ENCODE assay signal across 9 mouse cellular contexts in genomic region chr3:146521652-146522020, GRCm38 (mm10). TPM values are rescaled to one million over a fixed set of nuclear protein-coding genes. Genes with fewer than 3 reads are reported as not detected.
DNase-seq lines count a peak whose midpoint lies in the region; ATAC-seq and TF ChIP-seq lines count a peak whose summit lies in the region.
"Had no signal": no experiment of that assay in that cellular context is flagged by ENCODE, and none has a peak within 500 bp of the region (broad histone marks: within the 10 kb centered on the region; RNA-seq: fewer than 3 reads in every experiment).

No protein-coding gene starts in this region.

- H3K9me3 ChIP-seq in heart, embryonic 13.5 days, result no peaks in the 10 kb centered on the region
- no peaks in the 10 kb centered on the region for H3K9me3 ChIP-seq in ES-Bruce4 (replicated peaks; ENCODE audit: control insufficient read depth, insufficient read depth, low read length, poor library complexity, severe bottlenecking)
- no peaks in the 10 kb centered on the region for H3K9me3 ChIP-seq in forebrain, embryonic 13.5 days (replicated peaks)
- H3K9me3 ChIP-seq in liver, embryonic 15.5 days (replicated peaks), result no peaks in the 10 kb centered on the region

- peaks cover 22% of the 10 kb centered on the region for H3K36me3 ChIP-seq in heart, embryonic 13.5 days
- peaks cover 12% of the 10 kb centered on the region for H3K36me3 ChIP-seq in ES-Bruce4 (ENCODE audit: control insufficient read depth, insufficient read depth, low read length, poor library complexity, severe bottlenecking)
- peaks cover 21% of the 10 kb centered on the region for H3K36me3 ChIP-seq in forebrain, embryonic 13.5 days (ENCODE audit: poor library complexity, severe bottlenecking)
- peaks cover 21% of the 10 kb centered on the region for H3K36me3 ChIP-seq in liver, embryonic 15.5 days (replicated peaks)

- no peaks in the 10 kb centered on the region for H3K27me3 ChIP-seq in heart, embryonic 13.5 days (replicated peaks)
- H3K27me3 ChIP-seq in ES-Bruce4 (ENCODE audit: control insufficient read depth, insufficient read depth, low read length, poor library complexity, severe bottlenecking), result no peaks in the 10 kb centered on the region
- H3K27me3 ChIP-seq in forebrain, embryonic 13.5 days, result no peaks in the 10 kb centered on the region
- H3K27me3 ChIP-seq in liver, embryonic 15.5 days, result peaks cover 8% of the 10 kb centered on the region
- H3K27me3 ChIP-seq: Patski had no signal

- ATAC-seq in heart, embryonic 13.5 days (ENCODE audit: extremely low read depth, insufficient number of reproducible peaks, low FRiP score, low TSS enrichment), result no peak
- peak; percentile 29 for ATAC-seq in forebrain, embryonic 13.5 days
- ATAC-seq in liver, embryonic 15.5 days (ENCODE audit: insufficient read depth), result no peak

- H3K27ac ChIP-seq in heart, embryonic 13.5 days (replicated peaks), result peak overlapping the region; percentile 99
- H3K27ac ChIP-seq in ES-Bruce4 (ENCODE audit: insufficient read depth, low read length), result peak overlapping the region; percentile 96
- H3K27ac ChIP-seq in forebrain, embryonic 13.5 days, result peak overlapping the region; percentile 95
- H3K27ac ChIP-seq in liver, embryonic 15.5 days (replicated peaks), result peak overlapping the region; percentile 95

- H3K4me2 ChIP-seq in heart, embryonic 13.5 days, result peak overlapping the region; percentile 74
- H3K4me2 ChIP-seq in forebrain, embryonic 13.5 days, result peak overlapping the region; percentile 80
- peak overlapping the region; percentile 88 for H3K4me2 ChIP-seq in liver, embryonic 15.5 days

- WGBS in heart, embryonic 13.5 days, result 8% methylated on average over 8 of the region's 8 CpGs
- WGBS in forebrain, embryonic 13.5 days, result 21% methylated on average over 8 of the region's 8 CpGs
- WGBS in liver, embryonic 15.5 days (ENCODE audit: insufficient replicate concordance), result 5% methylated on average over 8 of the region's 8 CpGs

- no peak for DNase-seq in heart, postnatal 25 days (ENCODE audit: low spot score)
- no peak for DNase-seq in retina, embryonic 14.5 days (ENCODE audit: low spot score)
- no peak for DNase-seq in cerebellum, adult 11 months
- DNase-seq in gastrocnemius, adult 8-10 months (ENCODE audit: low spot score in 2 of 2), result no peak

- H3K4me3 ChIP-seq in heart, embryonic 13.5 days, result peak overlapping the region; percentile 92
- peak overlapping the region; percentile 99 for H3K4me3 ChIP-seq in ES-Bruce4 (ENCODE audit: low read depth, low read length)
- H3K4me3 ChIP-seq in forebrain, embryonic 13.5 days, result peak overlapping the region; percentile 80
- peak overlapping the region; percentile 92 for H3K4me3 ChIP-seq in liver, embryonic 15.5 days (replicated peaks)

- no peak for TF ChIP-seq CTCF in ES-Bruce4 (IDR thresholded peaks at IDR 0.05; ENCODE audit: low read depth, low read length)

- peaks cover 14% of the 10 kb centered on the region for H3K4me1 ChIP-seq in heart, embryonic 13.5 days
- no peaks in the 10 kb centered on the region for H3K4me1 ChIP-seq in ES-Bruce4 (ENCODE audit: control insufficient read depth, insufficient read depth, low read length)
- H3K4me1 ChIP-seq in forebrain, embryonic 13.5 days, result peaks cover 9% of the 10 kb centered on the region
- peaks cover 19% of the 10 kb centered on the region for H3K4me1 ChIP-seq in liver, embryonic 15.5 days (replicated peaks)

- TF ChIP-seq POLR2A in ES-Bruce4 (IDR thresholded peaks at IDR 0.05; ENCODE audit: insufficient read depth, low read length), result no peak

- intact Hi-C loops in heart, postnatal 25 days (cut with DNase I), result loop anchor here (5.0 kb wide), 1 partner anchor 291 kb away; the partner anchor contains the start of gene Prkacb

- no peak for TF ChIP-seq EP300 in ES-Bruce4 (IDR thresholded peaks at IDR 0.05; ENCODE audit: insufficient read depth, low read depth, low read length)

- peak overlapping the region; percentile 95 for H3K9ac ChIP-seq in heart, embryonic 13.5 days
- H3K9ac ChIP-seq in ES-Bruce4 (ENCODE audit: low read depth, poor library complexity, severe bottlenecking), result peak overlapping the region; percentile 92
- H3K9ac ChIP-seq in forebrain, embryonic 13.5 days, result peak overlapping the region; percentile 80
- peak overlapping the region; percentile 74 for H3K9ac ChIP-seq in liver, embryonic 15.5 days

RNA-seq across cellular contexts. Expression of gene Rpf1, which starts 0.4 kb away (rescaled TPM):
- polyA plus RNA-seq in heart, embryonic 13.5 days (2015; fragmentation: Nextera tagmentation; extraction: Ambion mirVana), result 31.6 and 37.8 TPM in 2 replicates
- total RNA-seq in heart, postnatal 25 days (2021), result 10 to 100 TPM; 13.6 to 15.5 TPM
- polyA plus RNA-seq in ES-Bruce4 (2011; ENCODE audit: insufficient read depth, insufficient read length, low read depth, missing spikeins), result 79.2 and 79.8 TPM in 2 replicates
- 62.5 and 67.5 TPM in 2 replicates for polyA plus RNA-seq in forebrain, embryonic 13.5 days (2015; fragmentation: Nextera tagmentation; extraction: Ambion mirVana)
- polyA plus RNA-seq in liver, embryonic 15.5 days (2015; fragmentation: Nextera tagmentation; extraction: Ambion mirVana), result 25.7 and 25.9 TPM in 2 replicates
- total RNA-seq in gastrocnemius, adult 8-10 months (2022), result 10 to 100 TPM; 10.1 to 13.6 (median 11.7) TPM

RNA-seq across cellular contexts. Expression of gene Gng5, which starts 22.0 kb away (rescaled TPM):
- 1,560 and 1,674 TPM in 2 replicates for polyA plus RNA-seq in heart, embryonic 13.5 days (2015; fragmentation: Nextera tagmentation; extraction: Ambion mirVana)
- total RNA-seq in heart, postnatal 25 days (2021), result 100 to 1,000 TPM; 197 to 229 TPM
- polyA plus RNA-seq in ES-Bruce4 (2011; ENCODE audit: insufficient read depth, insufficient read length, low read depth, missing spikeins), result 296 and 330 TPM in 2 replicates
- polyA plus RNA-seq in forebrain, embryonic 13.5 days (2015; fragmentation: Nextera tagmentation; extraction: Ambion mirVana), result 754 and 826 TPM in 2 replicates
- 458 and 540 TPM in 2 replicates for polyA plus RNA-seq in liver, embryonic 15.5 days (2015; fragmentation: Nextera tagmentation; extraction: Ambion mirVana)
- total RNA-seq in gastrocnemius, adult 8-10 months (2022), result 100 to 1,000 TPM; 389 to 469 (median 438) TPM

RNA-seq across cellular contexts. Expression of gene Spata1, which starts 22.1 kb away (rescaled TPM):
- polyA plus RNA-seq in heart, embryonic 13.5 days (2015; fragmentation: Nextera tagmentation; extraction: Ambion mirVana), result 5.3 and 6.3 TPM in 2 replicates
- 1 to 10 TPM; 2.2 to 2.3 TPM for total RNA-seq in heart, postnatal 25 days (2021)
- 6.5 and 7.5 TPM in 2 replicates for polyA plus RNA-seq in ES-Bruce4 (2011; ENCODE audit: insufficient read depth, insufficient read length, low read depth, missing spikeins)
- polyA plus RNA-seq in forebrain, embryonic 13.5 days (2015; fragmentation: Nextera tagmentation; extraction: Ambion mirVana), result 4.2 and 4.5 TPM in 2 replicates
- 0.96 and 1.3 TPM in 2 replicates for polyA plus RNA-seq in liver, embryonic 15.5 days (2015; fragmentation: Nextera tagmentation; extraction: Ambion mirVana)
- 1 to 10 TPM; 5.0 to 7.1 (median 6.3) TPM for total RNA-seq in gastrocnemius, adult 8-10 months (2022)

RNA-seq across cellular contexts. Expression of gene Uox, which starts 48.6 kb away (rescaled TPM):
- polyA plus RNA-seq in heart, embryonic 13.5 days (2015; fragmentation: Nextera tagmentation; extraction: Ambion mirVana), result 0.05 and 0.24 TPM in 2 replicates
- not detected for total RNA-seq in heart, postnatal 25 days (2021)
- not detected in 2 replicates for polyA plus RNA-seq in ES-Bruce4 (2011; ENCODE audit: insufficient read depth, insufficient read length, low read depth, missing spikeins)
- polyA plus RNA-seq in forebrain, embryonic 13.5 days (2015; fragmentation: Nextera tagmentation; extraction: Ambion mirVana), result not detected in 2 replicates
- 30.4 and 56.2 TPM in 2 replicates for polyA plus RNA-seq in liver, embryonic 15.5 days (2015; fragmentation: Nextera tagmentation; extraction: Ambion mirVana)
- total RNA-seq in gastrocnemius, adult 8-10 months (2022), result under 1 TPM in 1 of 4 experiments, not detected in 3; 0.27 TPM
